Mouse (Mus musculus) left cerebral cortex, postnatal 10 days (tissue): ENCODE measurements around the gene Plcb3. TPM values are rescaled to one million over a fixed set of nuclear protein-coding genes. Genes with fewer than 3 reads are reported as not detected.
"Not testable (repeated sequence)": the region's sequence is repeated elsewhere in the genome, so short reads cannot be mapped to it uniquely, and the experiment has no call there.

Experiments
- DNase-seq, 2 experiments: peaks; one replicate each; pipeline ENCODE4 v3.0.0; 2021 to 2022; ENCODE audit warnings: low spot score in 2 of 2, mixed read lengths in 1 of 2; ENCODE audit errors: extremely low spot score in 1 of 2
- intact Hi-C: fragments of 180-260 bp; cut with DNase I; formaldehyde crosslinking; loops from one replicate; pipeline ENCODE4 v1.15.1; 2025
- microRNA-seq: library from miRNA; unstranded; fragments of <30 nt; microRNA quantifications from one replicate; pipeline ENCODE4 v1.2.0, GENCODE M21; 2022
- total RNA-seq, 2 experiments: library from RNA; stranded (reverse); gene quantifications; 2 replicates each; pipeline ENCODE4 v1.2.3; 2021

Gene Plcb3
- total RNA-seq, 2 experiments from 2014 or later = 11.2 to 11.6 TPM

DNA sequence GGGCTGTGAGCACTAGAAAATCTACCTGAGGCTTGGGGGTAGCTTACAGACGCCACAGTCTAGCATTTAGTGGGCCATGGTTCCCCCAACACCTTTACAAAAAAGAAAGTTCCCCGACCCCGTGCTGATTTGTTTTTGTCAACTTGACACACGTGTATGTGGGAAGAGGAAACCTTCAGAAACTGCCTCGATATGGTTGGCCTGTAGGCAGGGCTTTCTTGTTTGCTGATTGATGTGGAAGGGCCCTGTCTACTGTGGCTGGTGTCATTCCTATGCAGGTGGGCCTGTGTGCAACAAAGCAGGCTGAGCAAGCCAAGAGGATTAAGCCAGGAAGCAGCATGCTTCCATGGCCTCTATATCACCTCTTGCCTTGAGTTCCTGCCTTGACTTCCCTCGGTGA is 63.2 kb downstream of the Plcb3 start:
- intact Hi-C loops = no loop called here
- no peak for DNase-seq

GRCm38 (mm10) chr19:6912205-6912970 is 63.9 kb downstream of the Plcb3 start:
- DNase-seq = no peak
- intact Hi-C loops = no loop called here

GRCm38 (mm10) chr19:6911101-6912074 is 64.9 kb downstream of the Plcb3 start:
- DNase-seq = no peak
- intact Hi-C loops = no loop called here

DNA sequence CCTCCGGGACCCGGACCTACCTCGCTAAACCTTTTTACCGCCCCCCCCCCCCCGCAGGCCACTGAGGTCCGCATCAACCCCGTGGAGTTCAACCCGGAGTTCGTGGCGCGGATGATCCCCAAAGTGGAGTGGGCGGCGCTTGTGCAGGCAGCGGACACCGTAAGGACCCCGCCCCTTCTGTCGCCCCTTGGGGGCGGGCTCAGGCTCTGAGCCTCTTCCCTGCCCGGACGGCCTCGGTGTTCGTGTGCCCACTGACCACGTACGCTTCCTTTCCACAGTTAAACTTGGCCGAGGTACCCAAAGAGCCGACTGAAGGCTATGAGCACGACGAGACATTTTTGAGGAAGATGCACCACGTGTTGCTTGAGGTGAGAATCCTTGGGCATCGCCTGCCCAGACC is 66.0 kb downstream of the Plcb3 start:
- DNase-seq = peak in 1 of 2 experiments; percentile 76
- intact Hi-C loops = not testable (repeated sequence)

- intact Hi-C loops = no loop called here
- peak; percentile 92 to 96 for DNase-seq
These were observed 66.6 kb downstream of the Plcb3 start, which contains the start of the genes Trmt112 and Prdx5 for GRCm38 (mm10) chr19:6909507-6910289. Gene Trmt112 (plus strand): TSS chr19:6909698. Gene Prdx5 (minus strand): TSS chr19:6910106.

DNA sequence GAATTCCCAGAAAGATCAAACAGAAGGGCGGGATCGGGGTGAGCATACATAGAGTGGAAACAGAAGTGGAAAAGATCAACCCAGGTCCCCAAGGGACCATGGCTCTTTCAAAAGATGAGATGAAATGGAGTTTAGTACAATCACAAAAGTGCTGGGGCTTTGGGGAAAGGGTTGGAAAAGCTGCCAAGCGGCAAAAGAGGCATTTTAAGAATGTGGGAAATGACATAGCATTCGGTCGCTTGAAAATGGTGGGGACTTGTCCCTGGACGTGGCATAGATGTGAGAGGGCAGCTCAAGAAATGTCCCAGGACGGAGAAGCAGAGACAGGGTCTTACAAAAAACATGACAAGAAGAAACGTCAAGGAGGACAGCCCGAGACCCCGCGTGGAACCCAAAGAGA is 67.2 kb downstream of the Plcb3 start:
- intact Hi-C loops = no loop called here
- no peak for DNase-seq

DNA sequence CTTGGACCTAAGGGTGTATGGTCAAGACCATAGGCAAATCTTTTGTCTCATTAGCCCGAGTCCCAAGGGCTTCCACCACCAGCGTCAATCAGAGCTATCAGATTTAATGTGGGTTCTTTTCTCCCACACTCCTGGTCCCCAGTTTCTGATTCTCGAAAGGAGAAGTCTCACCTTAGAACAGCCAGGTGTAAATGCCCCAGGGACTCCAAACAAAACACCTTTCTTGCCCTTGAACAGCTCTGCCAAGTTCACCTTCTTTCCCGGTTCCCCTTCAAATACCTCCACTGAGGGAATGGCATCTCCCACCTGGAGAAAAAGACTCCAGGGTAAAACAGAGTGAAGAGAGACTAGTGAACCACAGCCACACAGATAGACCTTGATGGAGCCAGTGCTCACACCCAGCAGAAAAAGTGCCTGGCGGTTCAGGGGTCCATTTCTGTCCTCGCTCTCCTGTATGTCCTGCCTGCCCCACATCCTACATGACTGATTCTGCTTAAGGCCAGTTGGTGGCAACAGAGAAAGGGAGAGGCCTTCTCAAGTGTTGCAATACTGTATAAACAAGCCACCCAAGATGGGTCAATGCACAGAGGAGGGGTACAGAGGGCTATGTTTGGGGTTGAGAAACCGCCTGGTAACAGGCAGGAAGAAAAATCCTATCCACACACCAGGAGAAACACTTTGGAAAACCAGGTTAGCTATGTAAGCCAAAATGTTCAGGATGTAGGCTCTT is 68.3 kb downstream of the Plcb3 start:
- intact Hi-C loops = no loop called here
- DNase-seq = no peak

- intact Hi-C loops = no loop called here
- DNase-seq = no peak
These were observed 69.2 kb downstream of the Plcb3 start for GRCm38 (mm10) chr19:6907094-6907493.

GRCm38 (mm10) chr19:6906199-6906598 is 70.1 kb downstream of the Plcb3 start:
- intact Hi-C loops = no loop called here
- no peak for DNase-seq

GRCm38 (mm10) chr19:6905498-6906159 is 70.6 kb downstream of the Plcb3 start:
- DNase-seq = no peak
- intact Hi-C loops = no loop called here

GRCm38 (mm10) chr19:6904846-6905245 is 71.4 kb downstream of the Plcb3 start:
- no peak for DNase-seq
- intact Hi-C loops = no loop called here

- intact Hi-C loops = no loop called here
- no peak for DNase-seq
These were observed 73.2 kb downstream of the Plcb3 start for GRCm38 (mm10) chr19:6903031-6903430.

Small RNAs within 50 kb of the gene (microRNA-seq; reads per million reads assigned to microRNA genes)
- gene Mir6990 = 11.8 reads per million, percentile 33 among the genes with 10 or more reads in this experiment

Other genes starting within 250 kb of the Plcb3 start
- 10 to 100 TPM; 25.7 to 31.1 TPM for gene Rps6ka4, start 135.8 kb downstream of the Plcb3 start, total RNA-seq
- gene Ccdc88b, start 118.3 kb downstream of the Plcb3 start, total RNA-seq = 1 to 10 TPM; 1.3 TPM
- gene Trmt112, start 66.8 kb downstream of the Plcb3 start, total RNA-seq = 10 to 100 TPM; 42.5 to 49.6 TPM
- 100 to 1,000 TPM; 280 to 318 TPM for gene Prdx5, start 66.4 kb downstream of the Plcb3 start, total RNA-seq
- 10 to 100 TPM; 41.4 to 43.5 TPM for gene Esrra, start 54.7 kb downstream of the Plcb3 start, total RNA-seq
- gene Catsperz, start 51.1 kb downstream of the Plcb3 start, total RNA-seq = 10 to 100 TPM; 14.0 to 20.6 TPM
- gene Kcnk4, start 42.0 kb downstream of the Plcb3 start, total RNA-seq = 10 to 100 TPM; 36.6 to 38.1 TPM
- 10 to 100 TPM; 40.4 to 42.8 TPM for gene Bad, start 34.6 kb downstream of the Plcb3 start, total RNA-seq
- gene Gpr137, start 34.0 kb downstream of the Plcb3 start, total RNA-seq = 10 to 100 TPM; 78.7 to 79.5 TPM
- 10 to 100 TPM; 97.2 to 98.4 TPM for gene Ppp1r14b, start 1.5 kb downstream of the Plcb3 start, total RNA-seq
- 10 to 100 TPM; 65.3 to 65.5 TPM for gene Fkbp2, start 4.0 kb upstream of the Plcb3 start, total RNA-seq
- 10 to 100 TPM; 72.6 to 72.8 TPM for gene Vegfb, start 11.2 kb upstream of the Plcb3 start, total RNA-seq
- gene Dnajc4, start 16.1 kb upstream of the Plcb3 start, total RNA-seq = 10 to 100 TPM; 15.8 to 19.4 TPM
- gene Nudt22, start 19.6 kb upstream of the Plcb3 start, total RNA-seq = 1 to 10 TPM; 9.2 to 9.5 TPM
- gene Trpt1, start 19.7 kb upstream of the Plcb3 start, total RNA-seq = 10 to 100 TPM; 20.2 to 20.8 TPM
- 1 to 10 TPM; 3.7 to 5.5 TPM for gene Fermt3, start 43.0 kb upstream of the Plcb3 start, total RNA-seq
- gene Stip1, start 63.5 kb upstream of the Plcb3 start, total RNA-seq = 100 to 1,000 TPM; 136 TPM
- 1 to 10 TPM; 8.0 to 8.9 TPM for gene Macrod1, start 80.3 kb upstream of the Plcb3 start, total RNA-seq
- 10 to 100 TPM; 23.0 to 26.0 TPM for gene Flrt1, start 129.3 kb upstream of the Plcb3 start, total RNA-seq
- 100 to 1,000 TPM; 222 to 235 TPM for gene Otub1, start 229.8 kb upstream of the Plcb3 start, total RNA-seq
- gene Cox8a, start 241.1 kb upstream of the Plcb3 start, total RNA-seq = 100 to 1,000 TPM; 855 to 924 TPM